Mouse (Mus musculus) erythroblast, embryonic 14.5 days (primary cell): Measurements from ENCODE around the gene Tnip3. TPM values are rescaled to one million over a fixed set of nuclear protein-coding genes. Genes with fewer than 3 reads are reported as not detected.

Source experiments
- H3K27me3 ChIP-seq: 2 replicates; pipeline ENCODE4 v1.6.1; 2012; ENCODE audit warnings: inconsistent platforms; ENCODE audit not compliant: control insufficient read depth
- H3K36me3 ChIP-seq: 2 replicates; pipeline ENCODE4 v1.6.1; 2012; ENCODE audit warnings: mild to moderate bottlenecking, inconsistent platforms; ENCODE audit not compliant: control insufficient read depth
- H3K4me1 ChIP-seq: 2 replicates; pipeline ENCODE4 v1.6.1; 2012; ENCODE audit warnings: inconsistent platforms; ENCODE audit not compliant: control insufficient read depth
- H3K4me3 ChIP-seq: replicated peaks from 2 replicates; pipeline ENCODE3; 2012; ENCODE audit warnings: moderate library complexity, mild to moderate bottlenecking, inconsistent platforms
- H3K9me3 ChIP-seq: 2 replicates; pipeline ENCODE4 v1.6.1; 2012; ENCODE audit warnings: low read length, inconsistent platforms, mixed read lengths; ENCODE audit not compliant: control insufficient read depth
- GATA1 ChIP-seq: IDR thresholded peaks from 2 replicates; pipeline ENCODE4 v1.6.1; 2012; ENCODE audit warnings: low read length, inconsistent platforms, mixed read lengths
- TAL1 ChIP-seq: IDR thresholded peaks from 3 replicates; pipeline ENCODE4 v1.6.1; 2012; ENCODE audit warnings: low read length, inconsistent platforms, mixed read lengths
- polyA plus RNA-seq: library from polyadenylated mRNA; stranded (reverse); fragments of >175 nt; gene quantifications from 2 replicates; pipeline ENCODE4 v1.2.3, GENCODE M21; 2012

Gene Tnip3
- polyA plus RNA-seq, 1 experiment, result not detected

DNA sequence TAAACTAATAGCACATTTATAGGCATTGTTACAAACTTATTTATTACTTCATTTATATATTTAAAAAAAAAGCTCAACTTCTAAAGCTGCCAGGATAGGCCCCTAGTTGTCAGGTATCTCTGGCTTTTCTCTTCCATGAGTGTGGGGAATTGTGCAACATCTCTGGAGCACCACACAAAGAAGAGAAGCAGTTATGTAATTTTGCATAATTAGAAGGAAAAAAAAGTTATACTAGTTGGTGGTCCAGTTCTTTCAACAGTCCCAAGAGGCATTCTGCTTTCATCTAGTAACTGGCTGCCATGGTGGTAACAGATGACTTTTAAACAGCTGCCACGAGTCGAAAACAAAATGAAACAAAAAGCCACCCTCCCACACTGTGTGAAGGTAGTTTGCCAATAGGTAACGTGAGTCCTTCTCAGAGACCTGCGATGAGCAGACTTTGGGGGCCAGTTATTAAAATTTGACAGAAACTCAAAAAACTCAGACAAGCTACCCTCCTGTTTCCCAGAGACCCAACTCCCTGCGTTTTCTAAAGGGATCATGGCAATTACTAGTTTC lies 12.3 kb downstream of the Tnip3 start:
- H3K4me1 ChIP-seq, result no peaks in the 10 kb centered on the region
- TF ChIP-seq GATA1, result no peak
- H3K9me3 ChIP-seq, result no peaks in the 10 kb centered on the region
- no peaks in the 10 kb centered on the region for H3K36me3 ChIP-seq
- H3K27me3 ChIP-seq, result no peaks in the 10 kb centered on the region
- H3K4me3 ChIP-seq, result no peak overlapping the region

GRCm38 (mm10) chr6:65538022-65538652 lies 13.0 kb downstream of the Tnip3 start:
- no peak for TF ChIP-seq TAL1
- TF ChIP-seq GATA1, result no peak
- Histone ChIP-seq H3K27me3 (no peaks in the 10 kb centered on the region), H3K36me3 (no peaks in the 10 kb centered on the region), H3K4me3 (no peak overlapping the region), H3K9me3 (no peaks in the 10 kb centered on the region), H3K4me1 (no peaks in the 10 kb centered on the region)

DNA sequence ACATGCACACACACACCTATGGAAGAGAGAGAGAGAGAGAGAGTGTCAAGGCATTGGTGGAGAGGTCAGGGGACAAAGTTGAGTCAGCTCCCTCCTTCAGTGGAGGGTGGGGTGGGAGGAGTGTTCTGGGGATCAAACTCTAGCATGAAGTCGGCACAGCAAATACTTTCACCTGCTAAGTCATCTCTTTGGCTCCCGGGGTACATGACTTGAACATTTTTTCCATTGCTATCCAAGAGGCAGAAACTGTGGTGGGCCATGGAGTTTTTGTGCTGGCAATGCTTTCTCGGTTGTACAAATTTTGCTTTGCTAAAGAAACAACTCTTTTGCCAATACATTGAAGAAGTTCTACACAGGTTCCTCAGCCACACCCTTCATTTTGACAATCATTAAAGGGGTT lies 13.8 kb downstream of the Tnip3 start:
- Histone ChIP-seq H3K9me3 (no peaks in the 10 kb centered on the region), H3K36me3 (no peaks in the 10 kb centered on the region), H3K4me1 (no peaks in the 10 kb centered on the region), H3K27me3 (no peaks in the 10 kb centered on the region), H3K4me3 (no peak overlapping the region)
- TF ChIP-seq GATA1 (no peak), TAL1 (no peak)

- no peak overlapping the region for H3K4me3 ChIP-seq
Measured at GRCm38 (mm10) chr6:65540138-65540537, 15.0 kb downstream of the Tnip3 start.

DNA sequence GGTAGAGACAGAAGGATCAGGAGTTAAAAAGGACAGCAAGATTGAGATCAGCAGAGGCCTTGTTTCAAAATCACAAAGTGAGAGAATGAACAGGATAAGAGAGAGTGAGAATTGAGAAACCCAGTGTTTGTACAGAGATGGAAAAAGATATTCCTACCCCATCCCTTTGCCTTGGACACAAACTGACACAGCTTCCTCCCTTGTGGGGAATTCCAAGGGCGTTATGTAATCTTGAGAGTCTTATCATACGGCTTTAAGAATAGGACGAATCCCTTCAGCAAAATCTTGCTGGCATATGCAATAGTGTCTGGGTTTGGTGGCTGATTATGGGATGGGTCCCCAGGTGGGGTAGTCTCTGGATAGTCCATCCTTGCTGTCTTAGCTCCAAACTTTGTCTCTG lies 16.0 kb downstream of the Tnip3 start:
- H3K9me3 ChIP-seq, result no peaks in the 10 kb centered on the region
- no peaks in the 10 kb centered on the region for H3K27me3 ChIP-seq
- TF ChIP-seq TAL1 (no peak), GATA1 (no peak)
- no peaks in the 10 kb centered on the region for H3K36me3 ChIP-seq
- no peaks in the 10 kb centered on the region for H3K4me1 ChIP-seq
- no peak overlapping the region for H3K4me3 ChIP-seq

More at GRCm38 (mm10) chr6:65540138-65540537, 15.0 kb downstream of the Tnip3 start:
- H3K36me3 ChIP-seq, result no peaks in the 10 kb centered on the region
- H3K27me3 ChIP-seq, result no peaks in the 10 kb centered on the region
- no peak for TF ChIP-seq TAL1
- no peak for TF ChIP-seq GATA1
- H3K9me3 ChIP-seq, result no peaks in the 10 kb centered on the region
- no peaks in the 10 kb centered on the region for H3K4me1 ChIP-seq

GRCm38 (mm10) chr6:65542391-65542790 lies 17.3 kb downstream of the Tnip3 start:
- Histone ChIP-seq H3K4me1 (no peaks in the 10 kb centered on the region), H3K27me3 (no peaks in the 10 kb centered on the region), H3K9me3 (no peaks in the 10 kb centered on the region), H3K4me3 (no peak overlapping the region), H3K36me3 (no peaks in the 10 kb centered on the region)
- TF ChIP-seq GATA1, result no peak
- no peak for TF ChIP-seq TAL1

GRCm38 (mm10) chr6:65542913-65543312 lies 17.8 kb downstream of the Tnip3 start:
- Histone ChIP-seq H3K4me1 (no peaks in the 10 kb centered on the region), H3K27me3 (no peaks in the 10 kb centered on the region), H3K9me3 (no peaks in the 10 kb centered on the region), H3K4me3 (no peak overlapping the region), H3K36me3 (no peaks in the 10 kb centered on the region)
- TF ChIP-seq TAL1, result no peak
- no peak for TF ChIP-seq GATA1

DNA sequence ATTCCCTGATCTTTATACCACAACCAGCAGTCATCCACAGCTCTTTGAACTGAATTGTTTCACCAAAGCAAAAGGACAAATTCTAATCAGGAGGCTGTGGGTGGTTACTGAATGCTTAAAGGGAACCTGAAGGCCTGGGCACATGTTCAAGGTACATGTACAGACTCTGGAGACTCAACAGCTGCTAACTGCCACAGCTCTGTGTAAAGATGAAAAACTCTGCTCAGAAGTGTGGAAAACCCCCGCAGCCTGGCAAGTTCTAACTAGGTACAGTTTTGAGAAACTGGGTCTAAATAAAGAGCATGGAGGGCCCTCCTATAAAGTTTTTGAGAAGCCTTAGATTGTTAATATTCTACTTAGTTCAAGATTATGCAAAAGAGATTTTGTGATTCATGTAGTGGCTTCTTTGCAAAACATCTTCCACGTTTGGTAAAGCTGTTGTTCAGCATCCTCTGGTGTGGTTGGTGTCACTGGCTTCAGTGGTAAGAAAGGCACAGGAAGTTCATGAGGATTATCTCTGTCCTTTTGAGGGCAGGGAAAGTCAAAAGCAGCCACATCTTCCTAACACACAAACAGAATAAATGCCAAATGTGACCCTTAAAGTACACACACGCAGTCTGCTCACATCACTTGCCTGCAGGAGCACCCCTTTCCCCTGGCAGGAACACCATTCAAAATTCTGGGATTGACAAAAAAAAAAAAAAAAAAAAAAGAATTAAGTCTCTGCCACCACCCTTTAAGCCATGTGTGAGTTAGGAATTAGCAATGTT lies 39.0 kb downstream of the Tnip3 start:
- no peak for TF ChIP-seq TAL1
- TF ChIP-seq GATA1, result no peak
- Histone ChIP-seq H3K4me3 (no peak overlapping the region), H3K9me3 (no peaks in the 10 kb centered on the region), H3K27me3 (no peaks in the 10 kb centered on the region), H3K36me3 (no peaks in the 10 kb centered on the region), H3K4me1 (no peaks in the 10 kb centered on the region)

DNA sequence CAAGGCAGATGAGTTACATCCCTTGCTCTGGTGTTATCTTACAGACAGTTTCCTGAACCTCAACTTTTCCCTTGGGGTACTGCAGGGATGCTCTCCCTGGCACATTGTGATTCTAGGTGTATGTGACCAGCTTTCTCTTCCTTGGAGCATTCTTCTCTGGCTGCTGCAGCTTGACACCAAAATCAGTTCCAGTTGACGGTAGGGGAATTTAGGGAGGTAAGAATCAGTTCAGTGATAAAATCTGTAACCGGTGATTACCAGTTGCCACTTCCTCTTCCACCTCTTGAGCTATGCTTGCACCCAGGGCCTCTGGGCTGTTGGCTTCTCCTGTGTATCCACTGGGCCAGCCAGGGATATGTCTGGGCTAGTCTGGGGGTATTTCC lies 39.5 kb downstream of the Tnip3 start:
- Histone ChIP-seq H3K4me1 (no peaks in the 10 kb centered on the region), H3K36me3 (no peaks in the 10 kb centered on the region), H3K4me3 (no peak overlapping the region), H3K27me3 (no peaks in the 10 kb centered on the region), H3K9me3 (no peaks in the 10 kb centered on the region)
- TF ChIP-seq TAL1, result no peak
- no peak for TF ChIP-seq GATA1
